Mouse (Mus musculus) left cerebral cortex, adult 6 months (tissue): ENCODE data around the gene Sln. TPM values are rescaled to one million over a fixed set of nuclear protein-coding genes. Genes with fewer than 3 reads are reported as not detected.

Source experiments
- long read RNA-seq, 2 experiments: library from polyadenylated mRNA; unstranded; transcript quantifications; one replicate each; pipeline ENCODE4 v2.0.0; 2019 to 2020
- polyA plus RNA-seq: library from polyadenylated mRNA; unstranded; fragments of <200 nt; fragmentation: Nextera tagmentation; gene quantifications from 2 replicates; pipeline ENCODE4 v1.2.3, GENCODE M21; 2021

Sln gene
- 0.65 and 0.75 TPM in 2 replicates for polyA plus RNA-seq
- long read RNA-seq, experiment 1: 0 reads
- long read RNA-seq, experiment 2: 0 reads

DNA sequence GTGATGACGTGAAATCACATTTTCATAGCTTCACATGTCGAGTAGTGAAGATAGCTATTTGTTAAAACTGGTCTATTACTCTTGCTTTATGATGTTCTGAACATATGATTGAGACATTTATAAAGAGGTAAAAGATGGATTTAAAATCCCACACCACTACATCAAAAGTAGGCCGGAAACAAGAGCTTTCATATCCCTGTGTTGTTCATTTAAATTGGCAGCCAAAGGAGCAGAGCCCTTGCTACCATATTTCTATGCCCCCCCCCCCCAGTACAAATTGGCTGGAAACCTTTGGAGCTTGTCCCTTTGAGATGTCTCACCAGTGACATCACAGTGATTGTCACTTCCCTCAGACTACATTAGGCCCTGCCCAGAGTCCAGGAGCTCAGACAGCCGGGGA lies at the start of gene Sln:
Gene Sln, plus strand, starts transcription at position 301 of the 400 bp plus-strand sequence.

Other genes with a start within 250 kb of the Sln start
- gene Acat1, start 239.8 kb upstream of the Sln start, polyA plus RNA-seq: 55.0 and 62.7 TPM in 2 replicates
- gene Cul5, start 180.2 kb upstream of the Sln start, polyA plus RNA-seq: 37.7 and 66.1 TPM in 2 replicates
- gene Rab39, start 143.9 kb upstream of the Sln start, polyA plus RNA-seq: 0.55 and 0.61 TPM in 2 replicates
- gene Slc35f2, start 78.6 kb upstream of the Sln start, polyA plus RNA-seq: 2.3 and 3.0 TPM in 2 replicates
- gene Elmod1, start 125.1 kb downstream of the Sln start, polyA plus RNA-seq: 48.7 and 57.2 TPM in 2 replicates
- gene Tnfaip8l3, start 218.2 kb downstream of the Sln start, polyA plus RNA-seq: 2.9 and 3.7 TPM in 2 replicates